Mouse (Mus musculus): Measurements from ENCODE around the gene Tradd. TPM values are rescaled to one million over a fixed set of nuclear protein-coding genes. Genes with fewer than 3 reads are reported as not detected.

Tradd gene
- polyA plus RNA-seq, 1 experiment from 2014 or later: 14.3 TPM

- Histone ChIP-seq H3K4me2 (peak overlapping the region; percentile 76), H3K9ac (ENCODE audit: low read depth, low read length) (peak overlapping the region; percentile 92), H3K4me1 (ENCODE audit: control insufficient read depth, insufficient read depth, low read length) (peaks cover 9% of the 10 kb centered on the region), H3K9me3 (replicated peaks; ENCODE audit: control insufficient read depth, low read length) (no peaks in the 10 kb centered on the region), H3K4me3 (ENCODE audit: low read depth, low read length) (peak overlapping the region; percentile 97), H3K36me3 (ENCODE audit: control insufficient read depth, insufficient read depth, low read length) (no peaks in the 10 kb centered on the region), H3K27me3 (ENCODE audit: control insufficient read depth, insufficient read depth, low read length) (no peaks in the 10 kb centered on the region), H3K27ac (ENCODE audit: low read depth, low read length) (peak overlapping the region; percentile 92)
- ATAC-seq (replicated peaks; ENCODE audit: insufficient number of reproducible peaks, low FRiP score, low TSS enrichment): no peak
- under 1% methylated on average over 27 of the region's 27 CpGs for WGBS (ENCODE audit: insufficient replicate concordance)
Measured at GRCm38 (mm10) chr8:105225272-105225593, 39.2 kb downstream of the Tradd start.

GRCm38 (mm10) chr8:105224413-105225271 lies 39.8 kb downstream of the Tradd start, which contains the start of gene D230025D16Rik:
D230025D16Rik (plus strand) TSS chr8:105225145.
- 3% methylated on average over 34 of the region's 34 CpGs for WGBS (ENCODE audit: insufficient replicate concordance)

GRCm38 (mm10) chr8:105223850-105224249 lies 40.6 kb downstream of the Tradd start:
- no peak overlapping the region; the same call in 1 of the 2 replicates for H3K9ac ChIP-seq (ENCODE audit: low read depth, low read length)
- peak overlapping the region; percentile 92; the same call in 1 of the 2 replicates for H3K27ac ChIP-seq (ENCODE audit: low read depth, low read length)
- no peaks in the 10 kb centered on the region for H3K9me3 ChIP-seq (replicated peaks; ENCODE audit: control insufficient read depth, low read length)
- ATAC-seq (replicated peaks; ENCODE audit: insufficient number of reproducible peaks, low FRiP score, low TSS enrichment): no peak
- no peak overlapping the region for H3K4me3 ChIP-seq (ENCODE audit: low read depth, low read length)
- peak overlapping the region; percentile 76 for H3K4me2 ChIP-seq
- 66% methylated on average over 7 of the region's 7 CpGs for WGBS (ENCODE audit: insufficient replicate concordance)
- H3K27me3 ChIP-seq (ENCODE audit: control insufficient read depth, insufficient read depth, low read length): no peaks in the 10 kb centered on the region
- no peaks in the 10 kb centered on the region for H3K36me3 ChIP-seq (ENCODE audit: control insufficient read depth, insufficient read depth, low read length)
- peaks cover 9% of the 10 kb centered on the region for H3K4me1 ChIP-seq (ENCODE audit: control insufficient read depth, insufficient read depth, low read length)

More at GRCm38 (mm10) chr8:105224413-105225271, 39.8 kb downstream of the Tradd start, which contains the start of gene D230025D16Rik:
- H3K36me3 ChIP-seq (ENCODE audit: control insufficient read depth, insufficient read depth, low read length): no peaks in the 10 kb centered on the region
- no peaks in the 10 kb centered on the region for H3K27me3 ChIP-seq (ENCODE audit: control insufficient read depth, insufficient read depth, low read length)
- H3K9me3 ChIP-seq (replicated peaks; ENCODE audit: control insufficient read depth, low read length): no peaks in the 10 kb centered on the region
- peak; percentile 94 for ATAC-seq (replicated peaks; ENCODE audit: insufficient number of reproducible peaks, low FRiP score, low TSS enrichment)
- peak within 1 kb of the TSS; percentile 97 for H3K4me3 ChIP-seq (ENCODE audit: low read depth, low read length)
- peak within 1 kb of the TSS; percentile 76 for H3K4me2 ChIP-seq
- peaks cover 9% of the 10 kb centered on the region for H3K4me1 ChIP-seq (ENCODE audit: control insufficient read depth, insufficient read depth, low read length)
- peak within 1 kb of the TSS; percentile 92 for H3K9ac ChIP-seq (ENCODE audit: low read depth, low read length)
- peak within 1 kb of the TSS; percentile 92 for H3K27ac ChIP-seq (ENCODE audit: low read depth, low read length)

- no peaks in the 10 kb centered on the region for H3K4me1 ChIP-seq (ENCODE audit: control insufficient read depth, insufficient read depth, low read length)
- no peak overlapping the region for H3K27ac ChIP-seq (ENCODE audit: low read depth, low read length)
- peaks cover 6% of the 10 kb centered on the region; the same call in 1 of the 2 replicates for H3K36me3 ChIP-seq (ENCODE audit: control insufficient read depth, insufficient read depth, low read length)
- H3K9ac ChIP-seq (ENCODE audit: low read depth, low read length): no peak overlapping the region
- no peaks in the 10 kb centered on the region for H3K9me3 ChIP-seq (replicated peaks; ENCODE audit: control insufficient read depth, low read length)
- H3K4me2 ChIP-seq: no peak overlapping the region
- H3K27me3 ChIP-seq (ENCODE audit: control insufficient read depth, insufficient read depth, low read length): no peaks in the 10 kb centered on the region
- WGBS (ENCODE audit: insufficient replicate concordance): 68% methylated on average over 5 of the region's 5 CpGs
- no peak for ATAC-seq (replicated peaks; ENCODE audit: insufficient number of reproducible peaks, low FRiP score, low TSS enrichment)
- H3K4me3 ChIP-seq (ENCODE audit: low read depth, low read length): no peak overlapping the region
Measured at GRCm38 (mm10) chr8:105217926-105218522, 46.4 kb downstream of the Tradd start.

GRCm38 (mm10) chr8:105214104-105214503 lies 50.3 kb downstream of the Tradd start:
- Histone ChIP-seq H3K9me3 (replicated peaks; ENCODE audit: control insufficient read depth, low read length) (no peaks in the 10 kb centered on the region), H3K9ac (ENCODE audit: low read depth, low read length) (no peak overlapping the region), H3K27ac (ENCODE audit: low read depth, low read length) (no peak overlapping the region), H3K4me1 (ENCODE audit: control insufficient read depth, insufficient read depth, low read length) (0 out of 2 replicates have a peak, but pooled peaks cover 2% of the 10 kb centered on the region), H3K4me2 (no peak overlapping the region), H3K27me3 (ENCODE audit: control insufficient read depth, insufficient read depth, low read length) (no peaks in the 10 kb centered on the region), H3K36me3 (ENCODE audit: control insufficient read depth, insufficient read depth, low read length) (peaks cover 8% of the 10 kb centered on the region; the same call in 1 of the 2 replicates), H3K4me3 (ENCODE audit: low read depth, low read length) (no peak overlapping the region)
- WGBS (ENCODE audit: insufficient replicate concordance): 96% methylated on average over 5 of the region's 5 CpGs
- ATAC-seq (replicated peaks; ENCODE audit: insufficient number of reproducible peaks, low FRiP score, low TSS enrichment): no peak

- no peak overlapping the region for H3K4me3 ChIP-seq (ENCODE audit: low read depth, low read length)
- H3K27me3 ChIP-seq (ENCODE audit: control insufficient read depth, insufficient read depth, low read length): no peaks in the 10 kb centered on the region
- H3K9me3 ChIP-seq (replicated peaks; ENCODE audit: control insufficient read depth, low read length): no peaks in the 10 kb centered on the region
- no peak overlapping the region for H3K9ac ChIP-seq (ENCODE audit: low read depth, low read length)
- no peak for ATAC-seq (replicated peaks; ENCODE audit: insufficient number of reproducible peaks, low FRiP score, low TSS enrichment)
- peaks cover 5% of the 10 kb centered on the region for H3K36me3 ChIP-seq (ENCODE audit: control insufficient read depth, insufficient read depth, low read length)
- WGBS (ENCODE audit: insufficient replicate concordance): 45% methylated on average over 1 of the region's 1 CpGs
- no peak overlapping the region for H3K4me2 ChIP-seq
- H3K27ac ChIP-seq (ENCODE audit: low read depth, low read length): no peak overlapping the region
- H3K4me1 ChIP-seq (ENCODE audit: control insufficient read depth, insufficient read depth, low read length): 0 out of 2 replicates have a peak, but pooled peaks cover 2% of the 10 kb centered on the region
Measured at GRCm38 (mm10) chr8:105209153-105210110, 55.0 kb downstream of the Tradd start.

Measured in heart, embryonic 11.5 days (tissue).